Mouse (Mus musculus): ENCODE measurements around the gene Sel1l. TPM values are rescaled to one million over a fixed set of nuclear protein-coding genes. Genes with fewer than 3 reads are reported as not detected.
A peak's percentile ranks its signal among the peaks of the same experiment; 100 is the strongest.
"Not testable (repeated sequence)": the region's sequence is repeated elsewhere in the genome, so short reads cannot be mapped to it uniquely, and the experiment has no call there.

Sel1l gene
- total RNA-seq, 4 experiments from 2014 or later: 146 to 185 (median 161) TPM

- DNase-seq (ENCODE audit: low spot score in 2 of 2): no peak
These were observed 30.2 kb downstream of the Sel1l start for GRCm38 (mm10) chr12:91818726-91819125.

GRCm38 (mm10) chr12:91815990-91816389, 33.0 kb downstream of the Sel1l start:
- peak; percentile 29 to 57 for DNase-seq (ENCODE audit: low spot score in 2 of 2)

GRCm38 (mm10) chr12:91815552-91815951, 33.4 kb downstream of the Sel1l start:
- no peak for DNase-seq (ENCODE audit: low spot score in 2 of 2)

- DNase-seq (ENCODE audit: low spot score in 2 of 2): no peak
These were observed 40.0 kb downstream of the Sel1l start for GRCm38 (mm10) chr12:91808911-91809310.

GRCm38 (mm10) chr12:91807761-91808160, 41.2 kb downstream of the Sel1l start:
- DNase-seq (ENCODE audit: low spot score in 2 of 2): no peak

GRCm38 (mm10) chr12:91807095-91807494, 41.9 kb downstream of the Sel1l start:
- DNase-seq (ENCODE audit: low spot score in 2 of 2): no peak

- no peak for DNase-seq (ENCODE audit: low spot score in 2 of 2)
These were observed 44.7 kb downstream of the Sel1l start for GRCm38 (mm10) chr12:91804262-91804661.

GRCm38 (mm10) chr12:91803207-91803932, 45.6 kb downstream of the Sel1l start:
- peak in 1 of 2 experiments; percentile 48 for DNase-seq (ENCODE audit: low spot score in 2 of 2)

- DNase-seq (ENCODE audit: low spot score in 2 of 2): no peak
These were observed 46.3 kb downstream of the Sel1l start for GRCm38 (mm10) chr12:91802586-91803206.

GRCm38 (mm10) chr12:91800861-91801385, 48.0 kb downstream of the Sel1l start:
- no peak for DNase-seq (ENCODE audit: low spot score in 2 of 2)

- DNase-seq (ENCODE audit: low spot score in 2 of 2): no peak
These were observed 49.1 kb downstream of the Sel1l start for GRCm38 (mm10) chr12:91799821-91800335.

GRCm38 (mm10) chr12:91799379-91799773, 49.6 kb downstream of the Sel1l start:
- DNase-seq (ENCODE audit: low spot score in 2 of 2): no peak

- no peak for DNase-seq (ENCODE audit: low spot score in 2 of 2)
These were observed 50.1 kb downstream of the Sel1l start for GRCm38 (mm10) chr12:91798720-91799378.

- DNase-seq (ENCODE audit: low spot score in 2 of 2): no peak
These were observed 52.2 kb downstream of the Sel1l start for GRCm38 (mm10) chr12:91796774-91797173.

GRCm38 (mm10) chr12:91793266-91793665, 55.7 kb downstream of the Sel1l start:
- DNase-seq (ENCODE audit: low spot score in 2 of 2): no peak

GRCm38 (mm10) chr12:91791822-91792221, 57.1 kb downstream of the Sel1l start:
- DNase-seq (ENCODE audit: low spot score in 2 of 2): no peak

- peak; percentile 54 to 73 for DNase-seq (ENCODE audit: low spot score in 2 of 2)
These were observed 59.2 kb downstream of the Sel1l start for GRCm38 (mm10) chr12:91789801-91790200.

- DNase-seq (ENCODE audit: low spot score in 2 of 2): not testable (repeated sequence)
These were observed 60.5 kb downstream of the Sel1l start for GRCm38 (mm10) chr12:91788446-91788845.

GRCm38 (mm10) chr12:91787959-91788437, 61.0 kb downstream of the Sel1l start, which contains the start of gene Ston2:
Gene Ston2 (minus strand): TSS chr12:91788387.
- DNase-seq (ENCODE audit: low spot score in 2 of 2): no peak

- DNase-seq (ENCODE audit: low spot score in 2 of 2): no peak
These were observed 62.6 kb downstream of the Sel1l start for GRCm38 (mm10) chr12:91786355-91786754.

GRCm38 (mm10) chr12:91781432-91781831, 67.5 kb downstream of the Sel1l start:
- no peak for DNase-seq (ENCODE audit: low spot score in 2 of 2)

- DNase-seq (ENCODE audit: low spot score in 2 of 2): no peak
These were observed 68.4 kb downstream of the Sel1l start for GRCm38 (mm10) chr12:91780531-91780930.

Data from layer of hippocampus, adult 8-10 months (tissue).